Mouse (Mus musculus) hindbrain, postnatal 0 days (tissue): Measurements from ENCODE around the gene Hspa1b. TPM values are rescaled to one million over a fixed set of nuclear protein-coding genes. Genes with fewer than 3 reads are reported as not detected.
"Not testable (repeated sequence)": the region's sequence is repeated elsewhere in the genome, so short reads cannot be mapped to it uniquely, and the experiment has no call there.

Experiments used
- ATAC-seq: fragments of 200-750 bp; cut with Nextera tagmentation; 2 replicates; pipeline ENCODE4 v1.8.0; 2017; ENCODE audit warnings: mild to moderate bottlenecking, moderate TSS enrichment, moderate library complexity
- DNase-seq: peaks from one replicate; pipeline ENCODE4 v3.0.0-alpha.2; 2015; ENCODE audit warnings: low spot score
- H3K27ac ChIP-seq: fragments of 300-500 bp; sonication (generic); 2 replicates; pipeline ENCODE4 v1.5.1; 2014; ENCODE audit warnings: mild to moderate bottlenecking
- H3K27me3 ChIP-seq: fragments of 300-500 bp; sonication (generic); 2 replicates; pipeline ENCODE4 v1.6.1; 2014; ENCODE audit warnings: low read length, mixed read lengths; ENCODE audit not compliant: insufficient read depth
- H3K36me3 ChIP-seq: fragments of 300-500 bp; sonication (generic); 2 replicates; pipeline ENCODE4 v1.6.1; 2014; ENCODE audit warnings: low read length, mixed read lengths; ENCODE audit not compliant: insufficient read depth
- H3K4me1 ChIP-seq: fragments of 300-500 bp; sonication (generic); 2 replicates; pipeline ENCODE4 v1.6.1; 2014; ENCODE audit warnings: antibody characterized with exemption, low read length, mixed read lengths; ENCODE audit not compliant: insufficient read depth
- H3K4me2 ChIP-seq: fragments of 300-500 bp; sonication (generic); 2 replicates; pipeline ENCODE4 v1.6.1; 2014; ENCODE audit warnings: low read depth, mild to moderate bottlenecking, low read length, moderate library complexity, mixed read lengths
- H3K4me3 ChIP-seq: fragments of 300-500 bp; sonication (generic); 2 replicates; pipeline ENCODE4 v1.5.1; 2014; ENCODE audit warnings: low read length
- H3K9ac ChIP-seq: fragments of 300-500 bp; sonication (generic); replicated peaks from 2 replicates; pipeline ENCODE4 v1.6.1; 2014; ENCODE audit warnings: mild to moderate bottlenecking, low read length, moderate library complexity, mixed read lengths
- H3K9me3 ChIP-seq: fragments of 300-500 bp; sonication (generic); 2 replicates; pipeline ENCODE4 v1.6.1; 2016; ENCODE audit warnings: low read length, mixed read lengths
- CTCF ChIP-seq: IDR thresholded peaks from 2 replicates; pipeline ENCODE4 v1.5.1; 2016; ENCODE audit warnings: antibody characterized with exemption, control low read depth, low read depth
- WGBS: fragments of 180-500 bp; shearing (Covaris S2); extraction: QIAGEN DNeasy Blood & Tissue Kit; methylation state at CpG from one replicate; pipeline ENCODE4 v1.1.7; 2014; 5-methylcytosine and 5-hydroxymethylcytosine counted together
- polyA plus RNA-seq: library from polyadenylated mRNA; unstranded; fragments of >200 nt; fragmentation: Nextera tagmentation; extraction: Ambion mirVana; gene quantifications from 2 replicates; pipeline ENCODE4 v1.2.1, GENCODE M21; 2015
- total RNA-seq: library from RNA; depleted of rRNA; stranded (reverse); fragments of >200 nt; gene quantifications from 2 replicates; pipeline ENCODE4 v1.2.3, GENCODE M21; 2014

The Hspa1b gene
- total and polyA plus RNA-seq, 2 experiments from 2014 or later = 0.51 to 15.2 TPM

GRCm38 (mm10) chr17:35002153-35002865 lies 43.3 kb upstream of the Hspa1b start:
- 8% methylated on average over 12 of the region's 12 CpGs for WGBS
- peak overlapping the region; percentile 92 for H3K4me2 ChIP-seq
- H3K27ac ChIP-seq = peak overlapping the region; percentile 7; the same call in 1 of the 2 replicates

GRCm38 (mm10) chr17:35001452-35002152 lies 42.6 kb upstream of the Hspa1b start:
- no peaks in the 10 kb centered on the region for H3K9me3 ChIP-seq
- peaks cover 6% of the 10 kb centered on the region for H3K4me1 ChIP-seq
- peak overlapping the region; percentile 70 for H3K9ac ChIP-seq
- no peaks in the 10 kb centered on the region for H3K27me3 ChIP-seq
- peaks cover 13% of the 10 kb centered on the region for H3K36me3 ChIP-seq
- under 1% methylated on average over 35 of the region's 35 CpGs for WGBS
- DNase-seq (peak; percentile 50), ATAC-seq (no peak)
- peak overlapping the region; percentile 92 for H3K4me2 ChIP-seq
- TF ChIP-seq CTCF = no peak
- peak overlapping the region; percentile 70 for H3K4me3 ChIP-seq
- peak overlapping the region; percentile 96 for H3K27ac ChIP-seq

More at GRCm38 (mm10) chr17:35002153-35002865, 43.3 kb upstream of the Hspa1b start:
- H3K27me3 ChIP-seq = no peaks in the 10 kb centered on the region
- DNase-seq = no peak
- peaks cover 6% of the 10 kb centered on the region for H3K4me1 ChIP-seq
- H3K9me3 ChIP-seq = no peaks in the 10 kb centered on the region
- peak; percentile 2; the same call in 1 of the 2 replicates for TF ChIP-seq CTCF
- ATAC-seq = no peak
- peak overlapping the region; percentile 70 for H3K9ac ChIP-seq
- peak overlapping the region; percentile 70 for H3K4me3 ChIP-seq
- peaks cover 13% of the 10 kb centered on the region for H3K36me3 ChIP-seq

GRCm38 (mm10) chr17:35000717-35001451 lies 41.8 kb upstream of the Hspa1b start, which contains the start of gene Vars:
Gene Vars (plus strand): TSS chr17:35000987.
- Histone ChIP-seq H3K27ac (peak within 1 kb of the TSS; percentile 96), H3K36me3 (peaks cover 13% of the 10 kb centered on the region), H3K27me3 (no peaks in the 10 kb centered on the region), H3K4me3 (peak within 1 kb of the TSS; percentile 70), H3K4me2 (peak within 1 kb of the TSS; percentile 92), H3K9ac (peak within 1 kb of the TSS; percentile 70), H3K9me3 (no peaks in the 10 kb centered on the region), H3K4me1 (peaks cover 6% of the 10 kb centered on the region)
- WGBS = under 1% methylated on average over 75 of the region's 83 CpGs
- TF ChIP-seq CTCF = no peak
- DNase-seq (peak; percentile 90), ATAC-seq (peak; percentile 91)

- H3K9me3 ChIP-seq, H3K27me3 ChIP-seq, DNase-seq, H3K4me1 ChIP-seq, H3K36me3 ChIP-seq, ATAC-seq: not testable (repeated sequence)
- Histone ChIP-seq H3K4me3 (peak overlapping the region; percentile 70), H3K4me2 (peak overlapping the region; percentile 92), H3K9ac (peak overlapping the region; percentile 70; the same call in 1 of the 2 replicates), H3K27ac (peak overlapping the region; percentile 96)
- WGBS = 16% methylated on average over 29 of the region's 32 CpGs
Observed at GRCm38 (mm10) chr17:34999871-35000716, 41.1 kb upstream of the Hspa1b start.

- H3K9me3 ChIP-seq = no peaks in the 10 kb centered on the region
- H3K4me3 ChIP-seq = no peak overlapping the region
- WGBS = 93% methylated on average over 15 of the region's 15 CpGs
- DNase-seq (no peak), ATAC-seq (no peak)
- no peak for TF ChIP-seq CTCF
- H3K9ac ChIP-seq = no peak overlapping the region
- no peaks in the 10 kb centered on the region for H3K27me3 ChIP-seq
- no peaks in the 10 kb centered on the region for H3K36me3 ChIP-seq
- peaks cover 6% of the 10 kb centered on the region for H3K4me1 ChIP-seq
- H3K4me2 ChIP-seq = no peak overlapping the region
- no peak overlapping the region for H3K27ac ChIP-seq
Observed at GRCm38 (mm10) chr17:34998526-34999430, 39.7 kb upstream of the Hspa1b start.
